Mouse (Mus musculus): ENCODE measurements at regions not wholly inside any gene's neighbourhood (a gene's known extent, or its start where the extent isn't known, plus 50 kb on each side); places are given as distances from the start of the nearest gene placed in this dataset.
A peak's percentile ranks its signal among the peaks of the same experiment; 100 is the strongest.

DNA sequence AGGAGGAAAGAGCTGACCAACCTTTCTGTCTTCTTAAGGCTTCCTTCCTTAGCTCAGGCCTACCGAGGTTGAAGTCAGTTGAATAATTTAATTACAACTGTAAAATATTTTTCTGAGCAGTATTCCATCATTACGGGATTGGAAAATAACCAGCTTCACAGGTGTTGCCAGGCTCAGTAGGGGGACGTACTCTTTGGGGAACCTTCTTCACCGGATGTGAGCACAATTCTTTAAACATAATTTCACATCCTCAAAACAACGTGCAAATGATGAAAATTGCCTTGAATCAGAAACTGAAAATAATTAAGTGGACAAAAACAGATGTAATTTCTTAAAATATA lies 515.9 kb downstream of the Tns3 start:
- DNase-seq (ENCODE audit: low read depth): no peak

DNA sequence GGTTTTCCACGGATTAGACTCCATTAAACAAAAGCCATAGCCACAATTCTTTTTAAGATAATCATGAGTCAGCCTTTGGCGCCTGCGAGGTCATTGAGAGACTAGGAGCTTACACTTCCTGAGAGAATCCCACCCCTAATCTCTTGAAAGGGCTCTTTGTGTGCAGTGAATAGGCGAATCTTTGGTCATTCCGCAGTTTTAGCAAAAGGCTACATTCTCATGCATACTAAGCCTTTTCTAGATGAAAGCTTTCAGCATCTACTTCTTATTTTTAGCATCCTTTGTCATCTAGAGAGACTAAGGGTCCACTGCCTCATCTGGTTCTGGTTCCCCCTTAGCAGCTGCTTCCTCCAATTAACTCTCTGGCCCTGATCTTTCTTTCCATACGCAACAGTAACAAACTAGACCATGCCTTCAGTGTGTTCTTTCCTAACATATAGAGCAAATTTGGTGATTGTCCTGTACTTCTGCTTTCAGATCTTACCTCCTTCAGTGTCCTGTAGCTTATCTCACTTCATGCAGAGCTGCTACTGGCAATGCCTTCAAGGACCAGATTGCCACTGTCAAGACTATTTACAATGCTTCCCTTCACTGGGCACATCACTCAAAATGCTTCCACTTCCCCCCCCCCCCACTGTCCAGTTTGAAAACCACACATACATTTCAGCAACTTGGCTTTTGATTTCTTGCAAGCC lies 516.4 kb downstream of the Tns3 start:
- DNase-seq (ENCODE audit: low read depth): peak; percentile 17

DNA sequence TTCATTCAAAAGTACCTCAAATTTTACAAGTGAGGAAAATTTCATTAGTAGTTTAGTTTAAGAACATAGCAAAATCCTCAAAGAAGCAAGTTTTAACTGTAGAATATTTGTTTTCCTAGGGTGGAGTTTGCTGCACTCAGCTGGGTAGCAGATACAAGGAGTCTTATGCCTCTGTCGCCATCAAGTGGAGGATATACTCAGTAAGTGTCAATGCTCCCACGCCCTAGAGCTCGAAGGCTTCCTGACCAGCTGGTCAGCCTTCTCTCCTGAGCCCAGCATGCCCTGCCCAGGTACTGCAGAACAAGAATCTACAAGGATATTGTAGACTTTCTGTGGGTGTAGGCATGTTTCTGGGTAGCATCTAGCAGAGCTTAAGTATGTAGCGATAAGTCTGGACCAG lies 527.0 kb downstream of the Tns3 start:
- peak; percentile 21 for DNase-seq (ENCODE audit: low read depth)

DNA sequence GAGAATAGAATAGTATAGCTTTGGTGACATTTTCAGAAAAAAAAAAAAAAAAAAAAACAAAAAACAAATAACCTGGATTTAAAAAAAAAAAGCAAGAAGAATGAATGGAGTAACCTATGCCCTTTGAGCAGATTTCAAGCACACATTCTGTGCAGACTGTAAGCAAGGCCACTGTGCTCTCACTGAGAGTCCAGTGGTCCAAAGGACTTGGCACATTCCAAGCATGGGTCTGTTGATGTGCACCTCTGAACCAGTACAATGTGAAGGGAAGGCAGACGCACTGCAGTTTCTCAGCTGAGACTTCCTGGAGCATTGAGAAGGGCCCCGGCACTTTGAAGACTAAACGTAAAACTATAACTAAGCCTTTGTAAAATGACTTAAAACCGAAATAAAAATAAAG lies 527.7 kb downstream of the Tns3 start:
- DNase-seq (ENCODE audit: low read depth): no peak

DNA sequence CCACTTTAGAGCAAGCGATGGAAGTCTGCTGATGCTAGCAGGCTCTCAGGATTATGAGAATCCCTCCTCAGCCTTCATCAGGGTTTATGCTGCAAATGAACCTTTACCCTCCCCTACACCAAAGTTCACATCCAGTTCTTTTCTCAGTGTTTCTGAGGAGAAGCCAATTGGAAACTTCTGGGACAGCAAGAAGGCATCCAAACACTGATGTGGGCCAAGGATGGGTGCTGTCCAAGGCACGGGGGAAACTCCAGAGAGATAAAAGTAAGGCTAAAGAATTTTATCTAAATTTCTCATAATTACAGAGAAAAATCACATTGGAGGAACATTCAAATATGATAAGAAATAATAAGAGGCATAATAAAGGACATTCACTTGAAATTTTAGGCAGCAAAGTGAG lies 555.0 kb downstream of the Tns3 start:
- DNase-seq (ENCODE audit: low read depth): no peak

DNA sequence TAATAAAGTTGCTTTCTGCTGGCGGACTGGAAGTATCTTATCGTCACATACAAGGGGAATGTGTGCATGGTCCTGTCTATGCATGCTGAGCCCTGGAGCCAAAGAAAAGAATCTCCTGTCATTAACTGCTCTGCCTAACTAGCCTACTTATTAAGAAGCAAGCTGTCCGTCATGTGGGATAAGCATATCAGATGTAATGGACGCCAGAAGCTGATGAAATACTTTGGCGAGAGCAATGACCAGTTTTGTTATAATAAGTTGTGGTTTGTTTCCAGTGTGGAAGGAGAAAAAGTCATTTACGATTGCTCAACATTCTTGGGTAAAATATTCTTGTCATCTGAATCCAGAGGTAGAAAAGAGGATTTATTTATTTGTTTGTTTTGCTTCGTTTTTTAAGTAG lies 563.2 kb downstream of the Tns3 start:
- peak; percentile 28 for DNase-seq (ENCODE audit: low read depth)

DNA sequence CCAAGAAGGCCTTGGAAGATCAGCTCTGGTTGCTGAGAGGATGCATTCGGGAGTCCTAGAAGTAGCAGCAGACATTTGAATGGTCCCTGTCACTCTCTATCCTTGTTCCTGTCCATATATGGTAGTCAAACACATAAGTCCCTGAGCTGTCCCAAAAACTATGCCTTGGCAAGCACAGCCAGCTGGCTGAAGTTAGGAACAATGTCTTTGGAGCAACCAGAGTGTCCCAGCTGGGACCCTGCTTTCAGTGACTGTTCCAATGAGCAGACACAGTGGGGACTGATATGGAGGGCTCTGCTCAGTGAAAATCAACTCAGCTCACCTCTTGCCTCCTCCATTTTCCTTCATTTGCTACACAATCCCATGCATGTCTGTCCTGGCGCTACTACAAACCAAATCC lies 580.0 kb downstream of the Tns3 start:
- no peak for DNase-seq (ENCODE audit: low read depth)

DNA sequence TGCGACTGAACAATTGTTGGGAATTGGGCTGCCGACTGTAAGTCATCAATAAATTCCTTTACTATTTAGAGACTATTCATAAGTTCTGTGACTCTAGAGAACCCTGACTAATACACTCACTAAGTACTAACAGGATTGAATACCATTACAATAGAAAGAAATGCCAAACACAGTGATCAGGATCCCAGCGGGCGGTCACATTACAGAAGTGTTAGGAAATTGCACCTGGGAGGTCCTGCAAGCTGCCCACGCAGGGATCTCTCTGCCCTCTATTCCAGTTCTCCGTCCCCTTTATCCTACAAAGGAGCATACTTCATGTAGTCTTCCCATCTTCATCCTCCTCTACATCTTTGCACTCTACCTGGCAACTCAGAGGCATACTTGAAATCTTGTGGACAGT lies 581.5 kb downstream of the Tns3 start:
- DNase-seq (ENCODE audit: low read depth): no peak

DNA sequence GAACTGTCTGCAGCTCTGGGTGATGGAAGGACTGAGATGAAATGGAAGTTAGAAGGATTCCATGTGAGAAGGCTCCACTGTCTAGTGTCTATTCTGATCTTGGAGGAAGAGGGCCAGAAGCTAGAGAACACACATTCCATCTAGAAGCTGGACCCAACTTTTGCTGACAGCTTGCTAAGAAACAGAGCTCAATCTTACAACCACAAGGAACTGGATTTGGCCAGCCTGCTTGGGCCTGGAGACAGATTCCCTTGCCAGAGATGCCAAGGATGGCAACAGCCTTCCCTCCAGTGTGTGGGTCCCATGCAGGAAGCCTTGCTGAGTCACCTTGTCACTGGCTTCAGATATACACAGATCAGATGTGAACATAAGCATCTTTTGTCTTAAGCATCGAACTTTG lies 591.0 kb downstream of the Tns3 start:
- DNase-seq (ENCODE audit: low read depth): peak; percentile 23

DNA sequence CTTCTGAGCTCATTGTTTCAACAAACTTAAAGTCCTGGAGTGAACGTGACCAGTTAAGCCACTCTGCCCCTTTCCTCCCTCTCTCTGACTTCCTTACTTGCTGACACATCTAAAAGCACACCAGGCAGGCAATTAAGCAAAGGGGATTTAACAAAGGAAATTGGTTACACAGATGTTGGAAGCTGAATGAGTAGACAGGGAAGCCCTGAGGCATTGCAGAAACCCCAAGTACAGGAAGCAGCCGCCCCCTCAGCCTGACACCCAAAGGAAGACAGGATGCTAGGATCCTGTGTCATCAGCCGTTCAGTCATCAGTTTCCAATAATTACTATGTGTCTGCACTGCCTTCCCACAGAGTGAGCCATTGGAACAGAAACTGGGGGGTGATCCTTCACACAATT lies 595.5 kb downstream of the Tns3 start:
- no peak for DNase-seq (ENCODE audit: low read depth)

DNA sequence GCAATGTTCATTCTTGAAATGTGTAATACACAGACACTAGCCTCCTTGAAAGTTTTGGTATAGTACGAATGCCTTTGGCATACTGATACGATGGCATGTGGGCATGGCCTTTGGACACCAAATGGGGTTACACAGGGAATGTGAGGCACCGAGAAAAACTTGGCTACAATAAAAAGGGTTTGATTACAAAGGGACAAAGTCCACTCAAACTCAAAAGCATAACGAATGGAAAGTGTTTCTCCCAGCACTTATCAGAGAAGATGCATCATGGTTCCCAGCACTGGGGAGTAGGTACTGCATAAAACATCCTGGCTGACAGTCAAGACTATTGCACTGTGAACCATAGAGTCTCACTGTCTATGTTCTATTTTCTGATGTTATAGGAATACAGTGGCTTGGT lies 597.0 kb downstream of the Tns3 start:
- DNase-seq (ENCODE audit: low read depth): no peak

DNA sequence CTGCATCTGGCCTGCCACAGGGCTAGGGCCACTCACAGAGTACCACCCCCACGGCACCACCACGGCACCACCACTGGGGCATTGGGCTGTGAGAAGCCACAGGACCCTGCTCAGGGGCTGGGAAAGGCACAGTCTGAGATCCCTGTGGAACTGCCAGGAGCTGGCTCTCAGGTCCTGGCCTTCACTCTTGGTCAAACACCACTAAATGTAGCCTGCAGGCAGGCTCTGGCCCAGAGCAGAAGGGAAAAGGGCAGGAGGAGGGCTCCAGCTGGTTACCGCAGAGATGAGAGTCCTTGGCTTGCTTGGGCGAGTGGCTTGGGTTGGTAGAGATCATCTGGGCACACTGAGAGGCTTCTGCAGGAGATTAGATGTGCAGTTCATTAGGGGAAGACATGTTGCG lies 598.5 kb downstream of the Tns3 start:
- no peak for DNase-seq (ENCODE audit: low read depth)

DNA sequence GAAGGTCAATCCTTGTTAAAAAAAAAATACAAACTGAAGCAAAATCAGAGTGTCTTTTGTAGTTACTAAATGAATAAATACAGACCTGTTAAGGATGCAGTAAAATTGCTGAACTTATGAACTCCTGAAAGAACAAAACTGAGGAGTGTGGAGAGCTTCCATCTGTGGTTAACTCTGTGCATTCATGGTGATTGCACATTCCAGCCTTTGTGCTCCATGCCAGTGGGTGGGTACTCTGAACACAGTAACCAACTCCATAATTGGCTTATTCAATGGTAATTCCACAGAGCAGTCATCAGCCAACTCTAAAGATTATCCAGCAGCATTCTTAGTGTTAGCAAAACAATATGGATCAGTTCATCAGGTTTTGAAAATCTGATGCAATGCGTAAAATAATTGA lies 599.2 kb downstream of the Tns3 start:
- no peak for DNase-seq (ENCODE audit: low read depth)

DNA sequence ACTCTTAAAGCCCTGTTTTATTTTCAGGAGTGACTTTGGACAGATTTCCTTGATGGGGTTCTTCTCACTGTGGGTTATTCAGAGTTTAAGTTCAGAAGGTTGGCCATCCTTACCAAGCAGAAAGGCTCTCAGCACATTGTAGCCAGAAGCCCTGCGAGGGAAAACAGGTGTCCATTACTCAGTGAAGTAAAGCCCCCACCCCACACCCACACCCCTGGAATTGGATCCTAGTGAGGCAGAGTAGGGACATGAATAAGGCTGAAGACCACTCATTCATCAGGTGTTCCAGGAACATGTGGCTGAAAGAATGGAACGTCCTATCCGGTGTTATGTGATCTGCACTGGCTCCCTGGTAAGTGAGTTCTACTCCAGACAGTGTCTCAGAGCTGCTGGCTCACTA lies 602.3 kb downstream of the Tns3 start:
- no peak for DNase-seq (ENCODE audit: low read depth)

DNA sequence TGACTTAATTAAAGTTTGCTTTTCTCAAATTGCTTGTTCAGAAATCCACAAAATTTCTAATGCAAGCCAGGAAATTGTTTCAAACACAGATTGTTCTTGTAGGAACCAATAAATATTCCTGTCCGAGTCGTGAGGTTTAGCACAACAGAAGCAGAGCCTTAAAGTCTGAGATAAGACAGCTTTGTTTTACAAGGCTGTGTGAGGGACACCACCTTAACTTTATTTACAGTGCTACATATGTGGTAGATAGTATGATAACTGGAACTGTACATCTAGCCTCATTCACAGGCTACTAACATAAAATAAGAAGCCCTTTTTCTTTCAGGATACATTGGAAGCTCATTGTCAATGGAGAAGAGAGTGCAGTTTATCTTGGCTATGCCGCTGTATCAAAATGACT lies 602.8 kb downstream of the Tns3 start:
- no peak for DNase-seq (ENCODE audit: low read depth)

DNA sequence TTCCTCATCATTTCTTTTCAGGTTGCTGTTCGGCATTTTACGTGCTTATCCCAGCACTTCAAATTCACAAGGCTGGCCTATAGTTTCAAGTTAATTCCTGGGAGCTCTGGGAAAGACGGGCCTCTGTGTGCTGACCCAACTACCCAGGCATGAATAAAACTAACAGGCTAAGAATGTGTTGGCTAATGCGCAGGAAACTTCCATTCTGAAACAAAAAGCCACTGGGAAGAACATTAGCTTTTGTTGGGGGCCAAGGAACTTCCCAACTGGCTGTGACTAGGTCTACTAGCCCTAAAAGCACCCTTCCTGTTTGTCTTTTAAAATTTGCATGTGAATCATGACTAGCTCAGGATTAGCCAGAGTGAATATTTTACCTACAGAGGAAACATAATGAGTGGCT lies 612.8 kb downstream of the Tns3 start:
- peak; percentile 21 for DNase-seq (ENCODE audit: low read depth)

DNA sequence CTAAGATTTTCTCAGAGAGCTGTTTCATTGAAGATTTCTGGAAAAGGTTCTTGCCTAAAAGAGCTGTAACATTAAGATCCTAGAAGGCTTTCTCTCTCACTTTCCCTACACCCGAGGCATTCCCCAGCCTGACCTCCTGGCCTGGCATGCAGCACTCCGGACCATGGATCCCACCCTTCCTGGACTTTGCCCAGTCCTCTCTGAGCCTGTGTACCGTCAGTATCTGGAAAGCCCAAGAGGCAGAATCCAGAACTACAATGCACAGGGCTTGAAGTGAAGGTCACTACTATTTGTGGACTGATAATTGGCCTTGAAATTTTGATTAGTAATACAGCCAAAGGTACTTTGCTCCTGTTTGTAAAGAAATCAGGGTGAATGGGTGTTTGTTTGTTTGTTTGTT lies 619.2 kb downstream of the Tns3 start:
- DNase-seq (ENCODE audit: low read depth): no peak

DNA sequence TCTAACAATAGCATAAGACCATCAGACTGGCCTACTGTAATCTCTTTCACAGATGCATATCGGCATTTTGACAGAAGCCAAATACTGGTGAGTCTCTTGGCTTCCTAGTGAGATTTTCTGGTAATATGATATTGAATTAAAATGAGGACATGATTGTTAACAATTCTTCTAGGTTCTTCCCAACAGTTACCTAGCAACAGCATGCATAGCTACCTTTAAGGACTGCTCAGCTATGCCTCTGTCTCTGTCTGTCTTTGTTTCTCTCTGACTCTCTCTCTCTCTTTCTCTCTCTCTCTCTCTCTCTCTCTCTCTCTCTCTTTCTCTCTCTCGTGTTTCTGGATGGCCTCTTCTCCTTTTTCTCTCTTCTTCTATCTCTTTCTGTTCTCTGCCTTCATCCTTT lies 634.2 kb downstream of the Tns3 start:
- DNase-seq (ENCODE audit: low read depth): no peak

DNA sequence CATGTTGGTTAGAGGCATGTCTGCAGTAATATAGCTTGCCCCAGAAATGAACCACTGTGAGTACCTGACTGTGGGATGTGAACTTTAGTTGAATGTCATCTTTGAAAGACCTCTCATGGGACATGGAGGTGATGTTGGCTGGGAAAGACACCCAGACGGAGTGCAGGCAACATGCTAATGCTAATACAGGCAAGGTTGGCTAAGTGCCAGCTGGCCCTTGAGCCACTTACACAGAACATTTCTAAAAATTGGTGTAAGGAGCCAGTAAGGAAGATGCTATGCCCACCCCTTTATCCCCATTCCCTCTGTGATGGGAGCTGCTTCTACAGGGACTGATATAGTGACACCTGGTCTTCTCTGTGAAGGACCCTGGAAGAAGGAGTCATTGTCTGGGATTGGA lies 656.5 kb downstream of the Tns3 start:
- DNase-seq (ENCODE audit: low read depth): no peak

DNA sequence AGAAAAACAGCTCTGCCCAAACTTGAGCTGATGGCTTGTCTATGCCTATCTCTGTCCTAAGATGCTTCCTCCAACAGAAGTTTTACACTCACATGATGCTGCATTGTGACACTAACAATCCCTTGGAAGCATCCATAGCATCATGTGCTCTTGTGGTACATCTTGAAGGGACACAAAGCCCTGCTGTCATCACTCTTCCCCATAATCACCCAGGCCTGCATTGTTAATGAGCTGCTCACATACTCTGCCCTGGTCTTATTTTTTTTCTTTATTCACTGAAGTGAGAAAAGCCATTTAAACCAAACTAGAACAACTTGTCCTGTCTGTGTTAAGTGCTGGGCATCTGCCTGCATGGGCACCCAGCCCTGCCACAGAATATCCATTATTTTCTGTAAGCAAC lies 683.3 kb downstream of the Tns3 start:
- DNase-seq (ENCODE audit: low read depth): no peak

DNA sequence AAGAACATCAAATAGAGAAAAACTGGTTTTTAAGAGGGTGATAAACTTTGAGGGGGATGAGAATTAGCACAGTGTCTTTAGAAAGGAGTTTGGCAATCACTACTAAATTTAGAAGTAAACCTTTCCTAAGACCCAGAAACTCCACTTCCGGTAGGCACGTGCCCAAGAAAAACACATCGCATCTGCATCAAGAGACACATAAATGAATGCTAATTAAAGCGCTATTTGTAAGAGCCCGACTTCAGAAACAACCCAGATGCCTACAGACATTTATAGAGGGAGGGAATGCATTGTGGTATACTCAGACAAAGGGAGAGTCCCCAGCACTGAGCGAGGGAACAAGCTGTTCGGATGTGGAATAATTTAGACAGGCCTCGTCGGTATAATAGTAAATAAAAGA lies 688.5 kb downstream of the Tns3 start:
- DNase-seq (ENCODE audit: low read depth): no peak

DNA sequence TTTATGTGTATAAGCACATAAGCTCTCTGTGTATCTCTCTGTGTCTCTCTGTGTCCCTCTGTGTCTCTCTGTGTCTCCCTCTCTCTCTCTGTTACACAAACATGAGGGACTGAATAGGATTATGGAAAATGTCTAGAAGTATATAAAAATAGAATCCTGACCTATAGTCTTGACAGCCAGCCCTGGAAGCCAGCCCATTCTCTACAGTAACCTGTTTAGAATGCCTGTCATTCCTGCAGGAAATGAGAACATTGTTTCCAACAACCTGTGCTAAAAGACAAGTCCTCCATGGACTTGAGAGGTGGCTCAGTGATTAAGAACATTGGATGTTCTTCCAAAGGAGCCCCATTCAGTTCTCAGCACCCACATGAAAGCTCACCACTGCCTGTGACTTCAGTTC lies 714.4 kb downstream of the Tns3 start:
- DNase-seq (ENCODE audit: low read depth): no peak

DNA sequence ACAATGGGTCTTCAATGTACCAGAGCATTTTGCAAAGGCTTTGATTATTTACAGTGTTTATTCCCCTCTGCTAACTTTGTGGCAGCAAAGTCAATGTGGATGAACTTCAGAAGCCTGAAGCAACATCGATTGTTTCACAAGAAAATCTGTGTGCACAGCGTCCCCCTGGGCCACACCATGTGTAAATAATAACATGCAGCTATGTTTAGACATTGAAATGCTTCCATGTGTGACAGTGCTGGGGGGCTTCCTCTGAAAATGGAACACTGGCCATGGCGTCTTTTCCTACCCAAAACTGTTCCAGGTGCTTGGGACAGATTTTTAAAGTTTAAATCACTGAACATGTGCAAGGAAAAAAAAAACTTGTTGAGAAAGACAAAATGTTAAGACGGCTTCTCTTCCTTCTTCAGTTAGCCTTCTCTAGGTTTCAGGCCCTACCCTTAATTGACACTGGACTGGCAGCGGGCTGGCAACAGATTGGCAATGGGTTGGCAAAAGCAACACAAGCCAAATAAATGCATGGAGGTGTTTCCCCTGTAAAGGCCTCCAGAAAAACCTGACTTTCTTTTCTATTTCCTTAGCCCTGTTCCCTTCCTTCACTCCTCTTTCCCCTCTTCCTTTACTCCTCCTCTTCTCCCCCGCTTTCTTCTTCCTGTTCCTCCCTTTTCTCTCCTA lies 715.0 kb downstream of the Tns3 start:
- DNase-seq (ENCODE audit: low read depth): no peak

DNA sequence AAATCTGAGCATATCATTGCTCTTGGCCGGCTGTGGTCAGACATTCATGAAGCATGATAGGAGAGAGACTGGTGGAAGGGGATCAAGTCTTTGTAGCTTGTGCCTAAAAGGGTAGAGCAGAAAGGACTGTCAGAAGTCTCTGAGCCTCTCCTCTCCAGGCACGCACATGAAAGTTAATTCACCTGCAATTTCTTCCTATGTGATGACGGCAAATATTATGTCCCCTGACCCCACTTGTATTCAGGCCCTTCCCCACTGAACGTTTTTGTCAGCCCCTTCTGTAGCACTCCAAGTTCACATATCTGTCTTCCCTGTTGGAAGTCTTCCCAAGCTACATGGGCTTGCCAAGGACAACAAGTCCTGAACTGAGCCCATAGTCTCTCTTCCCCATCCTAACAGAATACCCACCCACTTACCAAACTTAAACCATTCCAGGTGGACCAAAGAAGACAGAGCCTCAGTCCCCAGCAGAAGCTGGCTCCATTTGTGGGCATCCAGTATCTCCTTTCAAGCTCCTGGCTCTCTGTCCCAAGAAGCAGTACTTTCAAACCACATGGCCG lies 719.3 kb downstream of the Tns3 start:
- peak; percentile 3 for DNase-seq (ENCODE audit: low read depth)
